Mouse (Mus musculus) sigmoid colon, adult 10 weeks (tissue): ENCODE data around the gene Katnal1. TPM values are rescaled to one million over a fixed set of nuclear protein-coding genes. Genes with fewer than 3 reads are reported as not detected.

ENCODE experiments used
- polyA plus RNA-seq: library from polyadenylated mRNA; stranded (reverse); fragments of 350-450 nt; fragmentation: Illumina TruSeq; extraction: RNeasy Lipid Tissue Mini Kit (QIAGEN cat#74804); gene quantifications from one replicate; pipeline ENCODE4 v1.2.3, GENCODE M21; 2014; ENCODE audit warnings: low read depth, low replicate concordance

Katnal1 gene
- polyA plus RNA-seq: 3.6 TPM

DNA sequence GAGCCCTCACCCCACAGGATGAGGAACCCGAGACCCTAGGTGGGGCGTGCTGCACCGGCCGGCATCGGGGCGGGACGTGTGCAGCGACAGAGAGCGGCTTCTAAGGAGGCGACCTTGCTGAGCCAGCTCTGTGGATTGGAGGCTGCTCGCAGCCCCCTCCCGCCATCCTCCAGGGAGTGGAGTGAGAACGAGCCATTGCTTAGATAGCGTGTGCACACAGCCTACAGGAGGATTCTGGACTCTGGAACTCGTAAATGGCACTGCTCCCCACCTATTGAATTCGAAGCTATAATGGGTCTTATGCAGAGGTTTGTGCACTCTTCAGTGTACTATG is at the start of gene Katnal1:
Gene Katnal1, minus strand, starts transcription at position 205 of the 334 bp plus-strand sequence.

Other genes starting within 250 kb of the Katnal1 start
- gene Gm42791, start 65.8 kb upstream of the Katnal1 start, polyA plus RNA-seq: not detected